Mouse (Mus musculus) gastrocnemius, postnatal 14 days (tissue): ENCODE results near the gene Cxcl15. TPM values are rescaled to one million over a fixed set of nuclear protein-coding genes. Genes with fewer than 3 reads are reported as not detected.
"Not testable (repeated sequence)": the region's sequence is repeated elsewhere in the genome, so short reads cannot be mapped to it uniquely, and the experiment has no call there.

Experiments
- DNase-seq: peaks from one replicate; pipeline ENCODE4 v3.0.0; 2021; ENCODE audit warnings: mixed read lengths
- intact Hi-C: fragments of 180-260 bp; cut with DNase I; formaldehyde crosslinking; loops from one replicate; pipeline ENCODE4 v1.15.1; 2025; ENCODE audit warnings: low total_unique reads
- total RNA-seq, 2 experiments: library from RNA; stranded (reverse); gene quantifications; 2 replicates each; pipeline ENCODE4 v1.2.3; 2021

Cxcl15 gene
- total RNA-seq, 2 experiments from 2014 or later: not detected

DNA sequence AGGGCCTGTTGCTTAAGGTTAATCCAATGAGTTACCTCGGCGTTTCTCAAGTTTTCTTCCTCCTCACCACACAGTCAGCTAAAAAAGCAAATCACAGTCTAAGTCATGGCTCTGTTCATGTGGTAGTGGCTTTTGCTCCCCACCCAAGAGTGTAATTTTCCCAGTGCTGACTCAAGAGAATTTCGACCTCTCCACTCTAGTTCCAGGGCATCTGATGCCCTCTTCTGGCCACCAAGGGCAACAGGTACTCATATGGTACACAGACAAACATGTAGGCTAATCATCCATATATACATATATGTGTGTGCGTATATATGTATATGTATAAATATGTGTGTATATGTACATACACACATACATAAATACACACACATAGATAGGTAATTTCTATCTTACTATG, 6.2 kb upstream of the Cxcl15 start:
- no peak for DNase-seq
- intact Hi-C loops: loop anchor here (5.0 kb wide), 1 partner anchor 126 kb away; no protein-coding TSS in a partner anchor

- no peak for DNase-seq
- intact Hi-C loops: loop anchor here (5.0 kb wide), 1 partner anchor 127 kb away; no protein-coding TSS in a partner anchor
Observed at GRCm38 (mm10) chr5:90789306-90790073, 4.8 kb upstream of the Cxcl15 start.

- no peak for DNase-seq
- intact Hi-C loops: no loop called here
Observed at GRCm38 (mm10) chr5:90790074-90790502, 4.2 kb upstream of the Cxcl15 start.

DNA sequence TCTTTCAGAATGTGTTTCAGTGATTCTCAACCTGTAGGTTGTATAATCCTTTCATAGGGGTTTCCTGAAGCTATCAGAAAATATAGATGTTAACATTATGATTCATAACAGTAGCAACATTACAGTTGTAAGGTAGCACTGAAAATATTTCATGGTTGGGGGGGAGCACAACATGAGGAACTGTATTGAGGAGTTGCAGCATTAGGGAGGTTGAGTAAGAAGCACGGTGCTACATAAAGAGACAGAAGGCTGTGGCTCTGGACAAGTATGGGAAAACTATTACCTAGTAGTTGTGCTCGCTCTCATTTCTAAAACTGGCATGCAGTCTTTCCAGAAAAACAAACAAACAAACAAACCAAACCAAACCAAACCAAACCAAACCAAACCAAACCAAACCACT, 1.1 kb downstream of the Cxcl15 start:
- intact Hi-C loops, DNase-seq: not testable (repeated sequence)

DNA sequence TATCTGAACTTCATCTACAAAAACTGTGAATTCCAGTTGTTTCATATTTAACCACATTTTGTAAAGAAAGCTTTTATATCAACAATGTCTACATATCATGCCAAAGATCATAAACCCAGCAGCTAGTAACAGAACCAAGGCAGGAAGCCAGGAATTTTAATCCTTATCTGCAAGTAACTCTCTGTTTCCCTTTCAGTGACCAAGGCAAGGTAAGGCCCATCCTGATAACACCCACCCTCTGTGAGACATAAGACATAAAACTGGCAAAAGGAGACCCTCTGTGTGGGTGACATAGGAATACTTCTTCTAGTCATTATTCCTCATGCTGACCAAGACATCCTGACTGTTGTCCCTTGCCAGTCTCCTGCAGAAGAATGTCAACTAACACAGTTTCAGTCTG, 10.2 kb downstream of the Cxcl15 start:
- DNase-seq: no peak
- intact Hi-C loops: no loop called here

- no peak for DNase-seq
- intact Hi-C loops: no loop called here
Observed at GRCm38 (mm10) chr5:90806050-90806449, 11.7 kb downstream of the Cxcl15 start.

- intact Hi-C loops: no loop called here
- DNase-seq: no peak
Observed at GRCm38 (mm10) chr5:90807176-90807950, 13.0 kb downstream of the Cxcl15 start.

- intact Hi-C loops: no loop called here
Observed at GRCm38 (mm10) chr5:90819756-90820155, 25.4 kb downstream of the Cxcl15 start.

GRCm38 (mm10) chr5:90832145-90832767, 37.9 kb downstream of the Cxcl15 start:
- no peak for DNase-seq

More at GRCm38 (mm10) chr5:90819756-90820155, 25.4 kb downstream of the Cxcl15 start:
- no peak for DNase-seq

DNA sequence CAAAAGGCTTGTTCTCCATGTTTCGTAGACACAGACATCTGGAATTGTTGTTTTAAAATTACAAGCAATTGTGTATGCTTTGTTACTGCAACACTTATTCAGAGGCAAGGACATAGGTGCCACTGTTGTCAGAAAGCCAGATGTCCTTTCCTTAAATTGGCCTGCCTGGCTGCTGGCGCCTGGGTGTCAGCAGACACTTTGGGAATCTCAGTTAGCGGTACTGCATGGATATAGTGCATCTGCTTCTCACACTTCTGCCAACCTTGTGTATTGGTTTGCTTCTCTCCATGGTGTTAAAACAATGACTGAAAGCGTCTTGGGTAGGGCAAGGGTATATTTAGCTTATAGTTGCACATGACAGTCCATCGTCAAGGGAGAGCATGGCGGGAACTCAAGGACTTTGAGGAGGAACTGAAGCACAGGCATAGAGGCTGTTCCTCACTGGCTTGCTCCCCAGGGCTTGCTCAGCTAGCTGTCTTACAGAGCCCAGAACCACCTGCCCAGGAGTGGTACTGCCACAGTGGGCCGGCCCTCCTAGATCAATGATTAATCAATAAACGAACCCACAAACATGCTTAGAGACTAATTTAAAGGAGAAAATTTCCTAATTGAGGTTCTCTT, 38.5 kb downstream of the Cxcl15 start:
- DNase-seq: no peak
- intact Hi-C loops: no loop called here

More at GRCm38 (mm10) chr5:90832145-90832767, 37.9 kb downstream of the Cxcl15 start:
- intact Hi-C loops: no loop called here

DNA sequence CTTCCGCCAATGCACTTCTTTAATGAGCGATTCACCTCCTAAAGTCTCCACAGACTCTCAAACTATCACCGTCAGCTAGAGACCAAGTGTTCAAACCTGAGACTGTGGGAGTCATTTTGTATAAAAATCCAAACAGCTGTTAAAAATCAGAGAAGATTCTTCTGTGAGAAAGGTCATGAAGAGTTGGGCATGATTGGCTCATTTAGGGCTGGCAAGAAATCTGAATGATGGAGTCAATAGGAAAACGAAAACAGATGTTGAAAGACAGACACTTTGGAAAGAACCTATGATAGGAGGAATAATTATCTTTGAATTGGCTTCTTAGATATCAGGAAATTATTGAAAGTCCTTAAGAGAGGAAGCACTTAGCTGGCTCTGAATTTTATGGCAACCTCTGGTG, 40.1 kb downstream of the Cxcl15 start:
- DNase-seq: no peak
- intact Hi-C loops: no loop called here

GRCm38 (mm10) chr5:90838582-90838981, 44.2 kb downstream of the Cxcl15 start:
- DNase-seq: peak; percentile 43
- intact Hi-C loops: no loop called here

DNA sequence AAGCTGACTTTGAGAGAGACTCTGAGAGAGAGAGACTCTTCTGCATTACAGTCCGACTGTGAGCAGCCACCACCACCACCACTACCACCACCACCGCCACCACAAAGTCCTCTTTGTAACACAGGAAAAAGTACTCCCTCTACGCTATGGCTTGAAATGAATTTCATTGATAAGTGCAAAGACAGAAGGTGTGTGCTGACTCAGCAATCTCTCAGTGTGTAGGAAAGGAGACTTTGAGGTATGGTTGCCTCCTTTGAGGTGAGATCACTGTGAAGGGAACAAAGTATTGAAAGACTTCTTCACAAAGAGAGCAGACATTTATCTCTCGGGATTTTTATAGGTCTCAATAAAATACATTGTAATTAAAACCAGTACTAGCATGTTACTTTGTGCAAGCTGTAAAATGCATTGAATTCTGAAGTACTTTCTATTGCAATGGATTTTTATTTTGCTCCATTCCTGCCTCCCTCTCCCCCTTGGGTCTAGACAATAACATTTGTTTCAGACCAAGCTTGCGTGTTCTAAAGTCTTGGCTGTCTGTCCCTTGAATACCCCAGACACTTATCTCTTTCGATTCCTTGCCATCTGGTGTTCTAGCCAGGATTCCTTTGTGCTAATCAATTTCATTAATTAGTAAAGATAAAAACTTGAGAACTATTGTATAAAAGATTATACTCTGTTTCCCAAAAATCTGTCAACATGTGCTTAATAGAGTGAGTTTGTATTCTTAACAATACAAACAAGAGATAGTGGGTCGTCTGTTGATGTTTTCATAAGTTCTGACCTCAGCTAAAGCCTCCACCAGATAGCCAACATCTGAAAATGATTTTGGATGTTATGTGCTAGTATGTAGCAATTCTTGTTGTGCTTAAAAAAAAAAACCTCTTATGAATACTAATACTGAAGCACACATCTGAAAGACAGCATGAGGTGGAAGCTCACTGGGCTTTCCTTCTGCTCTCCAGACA, 46.9 kb downstream of the Cxcl15 start:
- intact Hi-C loops: no loop called here
- DNase-seq: no peak

DNA sequence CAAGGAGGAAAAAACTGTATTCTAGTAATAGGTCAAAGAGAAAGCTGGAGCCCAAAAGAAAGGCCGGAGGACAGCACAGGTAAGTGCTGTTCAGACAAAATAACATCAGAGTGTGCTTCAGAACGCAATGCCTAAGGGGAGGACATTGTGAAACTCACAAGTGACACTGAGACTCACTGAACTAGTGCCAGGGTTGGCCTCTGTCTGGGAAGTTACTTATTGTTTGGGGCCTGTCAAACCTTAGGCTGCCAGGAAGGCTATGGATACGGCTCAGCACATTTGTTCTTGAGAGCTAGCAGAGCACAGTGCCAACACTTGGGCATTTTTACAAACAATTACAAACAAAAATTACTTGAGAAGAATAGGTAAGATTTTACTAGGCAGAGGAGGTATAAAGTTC, 49.6 kb downstream of the Cxcl15 start:
- intact Hi-C loops: no loop called here
- DNase-seq: no peak

- intact Hi-C loops, DNase-seq: not testable (repeated sequence)
Observed at GRCm38 (mm10) chr5:90850096-90850495, 55.8 kb downstream of the Cxcl15 start.

GRCm38 (mm10) chr5:90851391-90851790, 57.1 kb downstream of the Cxcl15 start:
- DNase-seq, intact Hi-C loops: not testable (repeated sequence)
